In genomic region chr2:166142561-166143112, GRCm38 (mm10) we compare ENCODE assay signal across 8 mouse cellular contexts. TPM values are rescaled to one million over a fixed set of nuclear protein-coding genes. Genes with fewer than 3 reads are reported as not detected.
A peak's percentile ranks its signal among the peaks of the same experiment; 100 is the strongest.
DNase-seq lines count a peak whose midpoint lies in the region; ATAC-seq and TF ChIP-seq lines count a peak whose summit lies in the region.

No protein-coding gene starts in this region.

- H3K4me3 ChIP-seq in ES-Bruce4 (ENCODE audit: low read depth, low read length) = peak overlapping the region; percentile 28

- H3K9ac ChIP-seq in ES-Bruce4 (ENCODE audit: low read depth, poor library complexity, severe bottlenecking) = peak overlapping the region; percentile 26

- no peak for TF ChIP-seq CTCF in ES-Bruce4 (IDR thresholded peaks at IDR 0.05; ENCODE audit: low read depth, low read length)

- H3K36me3 ChIP-seq in ES-Bruce4 (ENCODE audit: control insufficient read depth, insufficient read depth, low read length, poor library complexity, severe bottlenecking) = no peaks in the 10 kb centered on the region

- peak overlapping the region; percentile 40; the same call in 1 of the 2 replicates for H3K27ac ChIP-seq in ES-Bruce4 (ENCODE audit: insufficient read depth, low read length)

- no peaks in the 10 kb centered on the region for H3K27me3 ChIP-seq in ES-Bruce4 (ENCODE audit: control insufficient read depth, insufficient read depth, low read length, poor library complexity, severe bottlenecking)

- no peak for TF ChIP-seq POLR2A in ES-Bruce4 (IDR thresholded peaks at IDR 0.05; ENCODE audit: insufficient read depth, low read length)

- ATAC-seq in megakaryocyte-erythroid progenitor cell, adult 5-6 weeks (replicated peaks; ENCODE audit: low FRiP score, low TSS enrichment, poor library complexity, severe bottlenecking) = 0 out of 2 replicates have a peak, but pooled peaks have one; percentile 22

- DNase-seq in embryo, embryonic 11 days = peak; percentile 35
- DNase-seq in embryo, embryonic 9.5 days (ENCODE audit: extremely low spot score) = no peak
- DNase-seq in heart, adult 18-20 months = peak; percentile 66 to 75
- DNase-seq in kidney, adult 9 months = peak; percentile 66
- DNase-seq in thymus, postnatal 4 days = no peak
- DNase-seq in spleen, postnatal 36 days (ENCODE audit: low spot score in 2 of 2) = no peak

- H3K4me1 ChIP-seq in ES-Bruce4 (ENCODE audit: control insufficient read depth, insufficient read depth, low read length) = peaks cover 24% of the 10 kb centered on the region

- TF ChIP-seq EP300 in ES-Bruce4 (IDR thresholded peaks at IDR 0.05; ENCODE audit: insufficient read depth, low read depth, low read length) = no peak

- H3K9me3 ChIP-seq in ES-Bruce4 (replicated peaks; ENCODE audit: control insufficient read depth, insufficient read depth, low read length, poor library complexity, severe bottlenecking) = no peaks in the 10 kb centered on the region

RNA-seq across cellular contexts. Expression of gene Sulf2, which starts 12.8 kb away (rescaled TPM):
- 116 and 119 TPM in 2 replicates for polyA plus RNA-seq in ES-Bruce4 (2011; ENCODE audit: insufficient read depth, insufficient read length, low read depth, missing spikeins)
- 10 to 100 TPM; 39.7 to 40.6 TPM for total RNA-seq in heart, adult 18-20 months (2021)
- total RNA-seq in megakaryocyte-erythroid progenitor cell, adult 5-6 weeks (2014; fragmentation: Nextera tagmentation) = 0.25 TPM in 1 of 2 replicates, not detected in the other
- 0.42 and 2.3 TPM in 2 replicates for total RNA-seq in megakaryocyte-erythroid progenitor cell, adult 5-6 weeks (2017)

Comparison
In these comparisons a context has a peak if more than half of its experiments do, and no peak if none do; other contexts are left out.
1. DNase-seq: peak in embryo, embryonic 11 days (single experiment), heart, adult 18-20 months (2 of 2) and kidney, adult 9 months (single experiment); none in embryo, embryonic 9.5 days (single experiment), thymus, postnatal 4 days (single experiment) and spleen, postnatal 36 days (0 of 2).
2. RNA of gene Sulf2, which starts 12.8 kb away (total RNA-seq): 39.7 to 40.6 TPM in heart, adult 18-20 months; 0.25 to 2.3 TPM in megakaryocyte-erythroid progenitor cell, adult 5-6 weeks; every median in the first group is over 10 times any median in the second.